Mouse (Mus musculus) megakaryocyte, embryonic 14.5 days (primary cell): ENCODE data around the gene Btbd11.

Source experiments
- FLI1 ChIP-seq: IDR thresholded peaks from 2 replicates; pipeline ENCODE4 v1.6.1; 2012; ENCODE audit warnings: low read length, inconsistent platforms, mixed read lengths
- GATA1 ChIP-seq: IDR thresholded peaks from 3 replicates; pipeline ENCODE4 v1.6.1; 2012; ENCODE audit warnings: mixed read lengths, low read length, inconsistent platforms, borderline replicate concordance

DNA sequence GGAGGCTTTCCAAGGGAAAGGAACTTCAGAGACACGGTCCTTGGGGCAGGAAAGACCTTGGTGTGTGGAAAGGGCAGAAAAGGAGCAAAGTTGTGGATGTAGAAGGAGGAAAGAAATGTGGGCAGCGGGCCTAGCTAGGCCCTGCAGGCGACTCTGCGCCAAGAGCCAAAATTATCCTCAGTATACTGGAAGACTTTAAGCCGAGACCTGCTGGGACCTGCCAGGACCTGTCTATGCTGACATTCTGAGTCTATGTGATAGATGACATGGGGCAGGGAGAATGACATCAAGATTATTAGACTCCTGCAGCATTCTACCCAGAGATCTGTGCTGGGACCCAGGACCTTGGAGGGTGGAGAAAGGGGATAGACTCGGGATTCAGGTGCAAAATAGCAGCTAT lies 234.5 kb downstream of the Btbd11 start:
- TF ChIP-seq FLI1 (no peak), GATA1 (no peak)
